Mouse (Mus musculus): ENCODE data around the gene Gm28051. TPM values are rescaled to one million over a fixed set of nuclear protein-coding genes. Genes with fewer than 3 reads are reported as not detected.
A peak's percentile ranks its signal among the peaks of the same experiment; 100 is the strongest.

Gm28051 gene
- polyA plus RNA-seq, 1 experiment from 2014 or later, result not detected

DNA sequence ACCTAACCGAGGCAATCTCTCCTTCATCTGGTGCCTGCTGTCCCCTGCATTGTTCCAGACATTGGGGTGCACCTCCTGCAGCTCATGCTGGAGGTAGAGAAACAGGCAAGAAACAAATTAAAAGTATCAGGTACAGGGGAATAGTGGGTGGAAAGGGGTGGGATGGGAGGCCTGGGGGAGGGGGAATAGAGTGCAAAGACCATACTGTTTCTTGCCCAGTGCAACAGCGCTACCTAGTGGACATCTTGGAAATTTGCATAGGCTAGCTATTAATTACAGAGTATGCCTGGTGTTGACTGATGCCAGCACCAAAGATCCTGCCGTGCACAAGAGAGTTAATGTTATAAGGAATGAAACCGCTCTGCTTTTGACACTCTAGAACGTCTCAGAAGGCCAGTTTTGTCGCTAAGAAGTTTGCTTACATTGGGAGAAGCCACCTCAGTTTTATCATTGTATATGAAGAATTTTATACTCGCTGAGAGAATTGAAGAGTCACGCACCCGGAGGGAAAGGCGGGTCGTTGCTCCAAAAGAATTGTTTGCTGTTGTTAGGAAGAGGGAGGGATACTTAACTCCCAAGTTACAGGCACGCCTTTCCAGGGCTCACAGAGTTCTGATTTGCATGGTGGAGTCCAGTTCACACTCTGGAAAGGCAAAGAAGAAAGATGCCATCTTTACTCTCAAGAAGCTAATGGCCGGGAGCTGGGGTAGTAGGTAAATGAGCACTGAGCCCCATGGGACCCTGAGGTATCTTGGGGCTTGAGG lies 37.8 kb downstream of the Gm28051 start:
- Histone ChIP-seq H3K4me2 (peak overlapping the region; percentile 40; the same call in 1 of the 2 replicates), H3K36me3 (no peaks in the 10 kb centered on the region), H3K4me1 (peaks cover 13% of the 10 kb centered on the region; the same call in 1 of the 2 replicates), H3K27ac (replicated peaks) (no peak overlapping the region), H3K4me3 (no peak overlapping the region), H3K9ac (no peak overlapping the region), H3K27me3 (replicated peaks) (no peaks in the 10 kb centered on the region), H3K9me3 (no peaks in the 10 kb centered on the region)
- no peak for ATAC-seq (ENCODE audit: extremely low read depth, insufficient number of reproducible peaks, low FRiP score, low TSS enrichment)
- WGBS, result 30% methylated on average over 13 of the region's 13 CpGs

DNA sequence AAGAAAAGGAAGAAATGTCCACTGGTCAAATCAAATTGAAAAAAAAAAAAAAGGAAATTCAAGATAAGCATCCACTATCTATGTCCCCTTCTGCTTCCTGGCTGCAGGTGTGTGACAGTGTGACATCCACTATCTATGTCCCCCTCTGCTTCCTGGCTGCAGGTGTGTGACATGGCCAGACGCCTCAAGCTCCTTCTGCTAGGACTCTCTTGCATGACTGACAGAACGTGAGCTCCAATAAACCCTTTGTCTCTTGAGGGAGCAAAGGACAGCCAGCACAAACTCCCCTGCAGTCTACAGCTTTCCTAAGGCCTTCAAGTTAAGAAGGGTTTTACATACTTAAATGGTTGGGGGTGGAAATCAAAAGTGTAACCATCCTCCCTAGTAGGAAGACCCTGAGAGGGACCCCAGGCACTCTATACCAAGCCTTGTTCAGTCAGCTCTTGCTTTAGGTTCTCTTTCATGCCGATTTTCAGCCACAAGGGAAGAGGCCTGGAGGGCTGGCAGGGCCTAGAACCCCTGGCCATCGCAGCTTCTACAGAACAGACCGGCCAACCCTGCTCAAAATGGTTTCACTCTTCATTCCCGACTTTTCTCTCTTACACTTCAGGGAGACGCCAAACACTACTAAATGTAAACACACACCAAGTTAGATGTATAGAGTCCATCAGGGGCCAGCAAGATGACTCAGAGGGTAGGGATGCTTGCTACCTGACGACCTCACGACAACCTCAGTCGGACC lies 42.7 kb downstream of the Gm28051 start:
- 78% methylated on average over 10 of the region's 10 CpGs for WGBS
- Histone ChIP-seq H3K4me1 (0 out of 2 replicates have a peak, but pooled peaks cover 8% of the 10 kb centered on the region), H3K4me3 (no peak overlapping the region), H3K27me3 (replicated peaks) (no peaks in the 10 kb centered on the region), H3K9ac (no peak overlapping the region), H3K4me2 (no peak overlapping the region), H3K9me3 (no peaks in the 10 kb centered on the region), H3K36me3 (no peaks in the 10 kb centered on the region), H3K27ac (replicated peaks) (no peak overlapping the region)
- no peak for ATAC-seq (ENCODE audit: extremely low read depth, insufficient number of reproducible peaks, low FRiP score, low TSS enrichment)

DNA sequence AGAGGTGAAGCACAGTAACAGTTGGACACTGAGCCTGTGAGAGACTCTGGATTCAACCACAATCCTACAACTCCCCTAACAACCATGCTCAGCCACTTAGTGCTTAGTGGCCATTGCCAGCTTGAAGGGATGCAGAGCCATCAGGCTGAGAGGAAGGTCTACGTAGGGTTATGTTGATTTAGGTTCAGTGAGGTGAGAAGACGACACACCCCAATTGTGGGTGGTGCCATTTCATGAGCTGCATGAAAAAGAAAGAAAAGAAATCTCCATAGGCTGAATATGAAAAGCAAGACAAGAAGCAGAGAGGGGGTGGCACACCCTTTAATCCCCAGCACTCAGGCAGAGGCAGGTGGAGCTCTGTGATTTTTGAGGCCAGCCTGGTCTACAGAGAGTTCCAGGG lies 43.4 kb downstream of the Gm28051 start:
- H3K27ac ChIP-seq (replicated peaks), result no peak overlapping the region
- no peaks in the 10 kb centered on the region for H3K9me3 ChIP-seq
- no peak overlapping the region for H3K9ac ChIP-seq
- ATAC-seq (ENCODE audit: extremely low read depth, insufficient number of reproducible peaks, low FRiP score, low TSS enrichment), result no peak
- no peaks in the 10 kb centered on the region for H3K27me3 ChIP-seq (replicated peaks)
- H3K4me3 ChIP-seq, result no peak overlapping the region
- 66% methylated on average over 2 of the region's 2 CpGs for WGBS
- H3K4me2 ChIP-seq, result no peak overlapping the region
- 0 out of 2 replicates have a peak, but pooled peaks cover 8% of the 10 kb centered on the region for H3K4me1 ChIP-seq
- H3K36me3 ChIP-seq, result no peaks in the 10 kb centered on the region

GRCm38 (mm10) chr12:102713153-102713865 lies 44.3 kb downstream of the Gm28051 start:
- 64% methylated on average over 20 of the region's 20 CpGs for WGBS
- ATAC-seq (ENCODE audit: extremely low read depth, insufficient number of reproducible peaks, low FRiP score, low TSS enrichment), result no peak
- no peak overlapping the region for H3K4me3 ChIP-seq
- H3K9me3 ChIP-seq, result no peaks in the 10 kb centered on the region
- no peaks in the 10 kb centered on the region for H3K36me3 ChIP-seq
- H3K4me1 ChIP-seq, result 0 out of 2 replicates have a peak, but pooled peaks cover 8% of the 10 kb centered on the region
- no peak overlapping the region for H3K4me2 ChIP-seq
- no peaks in the 10 kb centered on the region for H3K27me3 ChIP-seq (replicated peaks)
- H3K27ac ChIP-seq (replicated peaks), result no peak overlapping the region
- no peak overlapping the region for H3K9ac ChIP-seq

DNA sequence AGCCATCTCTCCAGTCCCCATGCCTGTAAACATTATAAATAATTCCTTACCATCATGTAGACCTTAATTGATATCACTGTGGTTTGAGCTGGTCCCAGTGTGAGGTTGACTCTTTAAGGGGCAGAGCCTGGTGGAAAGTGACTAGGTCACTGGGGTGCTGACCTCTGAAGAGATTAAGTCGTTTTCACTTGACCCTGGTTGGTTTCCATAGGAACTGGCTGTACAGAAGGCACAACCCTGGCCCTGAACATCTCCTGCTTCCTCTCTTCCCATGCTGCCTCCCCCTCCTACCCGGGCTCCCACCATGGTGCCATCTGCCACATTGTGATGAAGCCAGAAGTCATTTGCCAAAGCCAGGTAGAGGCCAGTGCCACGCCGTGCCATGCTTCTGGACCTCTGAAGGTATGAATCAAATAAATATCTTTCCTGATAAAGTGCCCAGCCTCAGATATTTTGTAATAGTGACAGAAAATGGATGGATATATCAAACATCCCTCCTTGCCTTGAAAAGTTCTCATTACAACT lies 46.7 kb downstream of the Gm28051 start:
- Histone ChIP-seq H3K4me3 (no peak overlapping the region), H3K27ac (replicated peaks) (no peak overlapping the region), H3K4me1 (peaks cover 15% of the 10 kb centered on the region), H3K9me3 (no peaks in the 10 kb centered on the region), H3K4me2 (no peak overlapping the region), H3K27me3 (replicated peaks) (peaks cover 18% of the 10 kb centered on the region; the same call in 1 of the 2 replicates), H3K36me3 (no peaks in the 10 kb centered on the region), H3K9ac (no peak overlapping the region)
- 60% methylated on average over 4 of the region's 4 CpGs for WGBS
- no peak for ATAC-seq (ENCODE audit: extremely low read depth, insufficient number of reproducible peaks, low FRiP score, low TSS enrichment)

GRCm38 (mm10) chr12:102709896-102710295 lies 47.7 kb downstream of the Gm28051 start:
- WGBS, result 85% methylated on average over 5 of the region's 5 CpGs
- Histone ChIP-seq H3K4me3 (no peak overlapping the region), H3K27me3 (replicated peaks) (peaks cover 18% of the 10 kb centered on the region; the same call in 1 of the 2 replicates), H3K27ac (replicated peaks) (no peak overlapping the region), H3K9me3 (no peaks in the 10 kb centered on the region), H3K9ac (no peak overlapping the region), H3K36me3 (no peaks in the 10 kb centered on the region), H3K4me2 (no peak overlapping the region), H3K4me1 (peaks cover 22% of the 10 kb centered on the region)
- ATAC-seq (ENCODE audit: extremely low read depth, insufficient number of reproducible peaks, low FRiP score, low TSS enrichment), result no peak

DNA sequence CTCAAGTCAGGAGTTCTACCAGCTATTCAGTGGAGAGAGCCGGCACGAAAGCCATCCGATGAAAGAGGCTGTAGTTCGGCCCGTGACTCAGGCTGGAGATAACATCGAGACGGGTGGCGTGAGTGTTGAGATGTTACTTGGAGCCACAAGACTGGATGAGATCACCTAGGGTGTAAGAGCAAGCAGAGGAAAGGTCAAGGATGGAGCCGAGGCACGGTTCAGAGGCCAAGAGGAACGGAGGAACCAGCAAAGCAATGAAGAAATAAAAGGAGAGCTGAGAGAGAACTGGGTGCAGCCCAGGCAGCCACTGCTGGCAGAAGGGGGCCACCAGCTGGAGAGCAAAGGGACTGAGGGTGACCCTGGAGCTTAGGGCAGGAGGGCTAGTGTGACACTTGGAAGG lies 49.3 kb downstream of the Gm28051 start:
- no peak overlapping the region; the same call in 1 of the 2 replicates for H3K27ac ChIP-seq (replicated peaks)
- peak overlapping the region; percentile 36 for H3K4me3 ChIP-seq
- H3K4me2 ChIP-seq, result peak overlapping the region; percentile 64
- H3K4me1 ChIP-seq, result peaks cover 29% of the 10 kb centered on the region
- no peaks in the 10 kb centered on the region for H3K36me3 ChIP-seq
- H3K27me3 ChIP-seq (replicated peaks), result peaks cover 22% of the 10 kb centered on the region; the same call in 1 of the 2 replicates
- H3K9me3 ChIP-seq, result no peaks in the 10 kb centered on the region
- no peak for ATAC-seq (ENCODE audit: extremely low read depth, insufficient number of reproducible peaks, low FRiP score, low TSS enrichment)
- H3K9ac ChIP-seq, result peak overlapping the region; percentile 70
- 25% methylated on average over 11 of the region's 11 CpGs for WGBS

GRCm38 (mm10) chr12:102706833-102707463 lies 50.6 kb downstream of the Gm28051 start:
- no peak overlapping the region for H3K4me2 ChIP-seq
- no peak for ATAC-seq (ENCODE audit: extremely low read depth, insufficient number of reproducible peaks, low FRiP score, low TSS enrichment)
- WGBS, result 87% methylated on average over 10 of the region's 10 CpGs
- no peak overlapping the region for H3K4me3 ChIP-seq
- H3K27me3 ChIP-seq (replicated peaks), result peaks cover 23% of the 10 kb centered on the region; the same call in 1 of the 2 replicates
- no peak overlapping the region for H3K27ac ChIP-seq (replicated peaks)
- H3K9me3 ChIP-seq, result no peaks in the 10 kb centered on the region
- no peaks in the 10 kb centered on the region for H3K36me3 ChIP-seq
- H3K9ac ChIP-seq, result no peak overlapping the region
- peaks cover 40% of the 10 kb centered on the region for H3K4me1 ChIP-seq

DNA sequence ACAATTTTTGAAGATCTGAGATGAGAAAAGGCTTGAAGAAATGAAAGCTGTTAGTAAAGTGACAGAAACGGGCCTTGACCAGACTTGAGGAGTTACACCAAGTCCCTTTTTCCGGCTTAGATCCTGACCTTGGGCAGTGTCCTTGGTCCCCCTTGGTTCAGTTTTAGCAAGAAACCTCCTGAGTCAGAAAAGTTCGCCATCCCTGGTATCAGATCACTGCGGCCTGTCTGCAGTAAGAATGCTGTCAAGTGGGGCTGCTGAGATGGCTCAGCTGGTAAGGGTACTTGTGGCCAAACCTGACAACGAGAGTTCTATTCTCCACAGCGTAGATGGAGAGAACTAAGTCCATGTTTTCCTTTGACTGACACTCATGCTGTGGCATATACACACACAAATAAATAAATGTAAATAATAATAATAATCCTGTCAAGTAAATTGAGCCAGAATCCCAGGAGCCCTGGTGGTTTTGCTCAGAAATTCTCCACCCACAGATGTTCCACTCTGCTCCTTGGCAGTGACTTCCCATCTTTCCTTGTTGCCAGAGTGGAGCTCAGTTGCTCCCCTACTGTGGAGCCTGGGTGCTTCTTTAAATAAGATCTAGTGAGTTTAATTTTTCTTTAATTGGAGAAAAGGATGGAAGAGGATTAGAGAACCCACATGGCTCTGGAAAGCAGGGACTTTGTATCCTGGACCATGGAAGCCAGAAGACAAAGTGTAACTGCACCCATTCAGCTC lies 51.5 kb downstream of the Gm28051 start:
- peaks cover 40% of the 10 kb centered on the region for H3K4me1 ChIP-seq
- H3K27me3 ChIP-seq (replicated peaks), result peaks cover 23% of the 10 kb centered on the region; the same call in 1 of the 2 replicates
- H3K9me3 ChIP-seq, result no peaks in the 10 kb centered on the region
- no peaks in the 10 kb centered on the region for H3K36me3 ChIP-seq
- 65% methylated on average over 6 of the region's 6 CpGs for WGBS
- no peak for ATAC-seq (ENCODE audit: extremely low read depth, insufficient number of reproducible peaks, low FRiP score, low TSS enrichment)
- H3K9ac ChIP-seq, result peak overlapping the region; percentile 92; the same call in 1 of the 2 replicates
- H3K27ac ChIP-seq (replicated peaks), result peak overlapping the region; percentile 75; the same call in 1 of the 2 replicates
- H3K4me3 ChIP-seq, result peak overlapping the region; percentile 87
- H3K4me2 ChIP-seq, result peak overlapping the region; percentile 96

- Histone ChIP-seq H3K9ac (peak overlapping the region; percentile 92), H3K27me3 (replicated peaks) (peaks cover 23% of the 10 kb centered on the region; the same call in 1 of the 2 replicates), H3K27ac (replicated peaks) (peak overlapping the region; percentile 75), H3K9me3 (no peaks in the 10 kb centered on the region), H3K4me3 (peak overlapping the region; percentile 87), H3K4me2 (peak overlapping the region; percentile 96), H3K36me3 (no peaks in the 10 kb centered on the region), H3K4me1 (peaks cover 40% of the 10 kb centered on the region)
- 3% methylated on average over 45 of the region's 45 CpGs for WGBS
- ATAC-seq (ENCODE audit: extremely low read depth, insufficient number of reproducible peaks, low FRiP score, low TSS enrichment), result peak; percentile 81
Measured at GRCm38 (mm10) chr12:102705216-102705871, 52.2 kb downstream of the Gm28051 start.
